9 mouse cellular contexts compared by ENCODE assay signal in the genomic region with DNA sequence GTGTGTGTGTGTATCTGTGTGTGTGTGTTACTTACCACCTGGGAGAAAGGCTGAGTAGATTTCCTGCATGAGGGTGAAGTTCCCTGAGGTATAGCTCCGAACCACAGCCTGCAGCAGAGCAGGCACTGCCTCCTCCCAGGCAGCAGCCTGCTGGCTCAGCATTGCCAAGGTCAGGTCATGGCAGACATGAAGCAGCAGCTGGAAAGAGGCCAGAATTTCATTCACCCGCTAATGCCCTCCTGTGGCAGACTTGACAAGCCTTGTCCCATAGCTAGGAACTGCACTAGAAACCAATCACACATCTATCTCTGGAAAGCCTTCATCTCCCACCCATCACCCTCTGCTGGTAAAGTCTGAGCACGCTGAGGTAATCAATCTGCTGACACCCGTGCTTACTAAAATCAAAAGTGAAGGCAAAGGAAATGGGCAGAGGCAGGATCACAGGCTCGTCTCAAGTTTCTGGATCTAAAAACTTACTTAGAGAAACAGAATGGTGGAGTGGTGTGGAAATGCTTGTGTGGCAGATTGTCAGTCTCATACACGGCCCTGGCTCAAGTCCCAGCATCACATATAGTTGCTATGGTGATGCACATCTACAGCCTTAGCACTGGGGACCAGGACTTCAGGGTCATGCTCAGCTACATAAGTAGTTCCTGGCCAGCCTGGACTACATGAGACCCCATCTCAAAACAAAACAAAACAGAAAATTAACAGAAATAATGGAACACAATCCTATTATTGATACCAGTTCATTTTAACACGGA. TPM values are rescaled to one million over a fixed set of nuclear protein-coding genes. Genes with fewer than 3 reads are reported as not detected.
A peak's percentile ranks its signal among the peaks of the same experiment; 100 is the strongest.
DNase-seq lines count a peak whose midpoint lies in the region; ATAC-seq and TF ChIP-seq lines count a peak whose summit lies in the region.
"Had no signal": no experiment of that assay in that cellular context is flagged by ENCODE, and none has a peak within 500 bp of the region (broad histone marks: within the 10 kb centered on the region; RNA-seq: fewer than 3 reads in every experiment).

No protein-coding gene starts in this region.

- no peaks in the 10 kb centered on the region for H3K27me3 ChIP-seq in hindbrain, postnatal 0 days (ENCODE audit: insufficient read depth, low read length)
- H3K27me3 ChIP-seq in lung, embryonic 14.5 days (ENCODE audit: insufficient read depth, low read length), result no peaks in the 10 kb centered on the region
- H3K27me3 ChIP-seq in stomach, embryonic 16.5 days (ENCODE audit: control insufficient read depth, insufficient read depth, low read length), result no peaks in the 10 kb centered on the region

- no peak overlapping the region for H3K4me2 ChIP-seq in hindbrain, postnatal 0 days (ENCODE audit: low read depth, low read length)
- no peak overlapping the region for H3K4me2 ChIP-seq in lung, embryonic 14.5 days
- H3K4me2 ChIP-seq in stomach, embryonic 16.5 days (ENCODE audit: low read depth, low read length), result no peak overlapping the region

- H3K9ac ChIP-seq in hindbrain, postnatal 0 days (replicated peaks; ENCODE audit: low read length), result no peak overlapping the region
- H3K9ac ChIP-seq in lung, embryonic 14.5 days, result no peak overlapping the region
- no peak overlapping the region for H3K9ac ChIP-seq in stomach, embryonic 16.5 days (ENCODE audit: low read length)

- no peak overlapping the region for H3K4me3 ChIP-seq in left cerebral cortex, adult 2 months
- no peak overlapping the region for H3K4me3 ChIP-seq in hindbrain, postnatal 0 days (ENCODE audit: low read length)
- H3K4me3 ChIP-seq in lung, embryonic 14.5 days (ENCODE audit: low read depth, low read length), result no peak overlapping the region
- H3K4me3 ChIP-seq in stomach, embryonic 16.5 days (replicated peaks; ENCODE audit: low read length), result no peak overlapping the region

- H3K9me3 ChIP-seq in hindbrain, postnatal 0 days (ENCODE audit: low read length), result no peaks in the 10 kb centered on the region
- H3K9me3 ChIP-seq in lung, embryonic 14.5 days (ENCODE audit: low read depth, low read length), result no peaks in the 10 kb centered on the region
- no peaks in the 10 kb centered on the region for H3K9me3 ChIP-seq in stomach, embryonic 16.5 days (replicated peaks; ENCODE audit: control insufficient read depth, low read length)

- peak; percentile 7; the same call in 1 of the 2 replicates for TF ChIP-seq CTCF in left cerebral cortex, adult 2 months (IDR thresholded peaks at IDR 0.05)
- TF ChIP-seq CTCF in hindbrain, postnatal 0 days (IDR thresholded peaks at IDR 0.05; ENCODE audit: low read depth), result peak; percentile 52
- TF ChIP-seq CTCF in lung, embryonic 14.5 days (IDR thresholded peaks at IDR 0.05; ENCODE audit: low read depth), result peak; percentile 27; the same call in 1 of the 2 replicates

- H3K36me3 ChIP-seq in hindbrain, postnatal 0 days (ENCODE audit: insufficient read depth, low read length), result peaks cover 53% of the 10 kb centered on the region
- H3K36me3 ChIP-seq in lung, embryonic 14.5 days (ENCODE audit: insufficient read depth), result peaks cover 90% of the 10 kb centered on the region
- peaks cover 11% of the 10 kb centered on the region; the same call in 1 of the 2 replicates for H3K36me3 ChIP-seq in stomach, embryonic 16.5 days (ENCODE audit: control insufficient read depth, insufficient read depth, low read length)

- peak; percentile 63; the same call in 1 of the 2 replicates for ATAC-seq in hindbrain, postnatal 0 days
- ATAC-seq in lung, embryonic 14.5 days (ENCODE audit: insufficient read depth), result peak; percentile 62; the same call in 1 of the 2 replicates
- ATAC-seq in stomach, embryonic 16.5 days (ENCODE audit: insufficient read depth, low FRiP score), result peak; percentile 21; the same call in 1 of the 2 replicates

- H3K4me1 ChIP-seq in hindbrain, postnatal 0 days (ENCODE audit: insufficient read depth, low read length), result no peaks in the 10 kb centered on the region
- no peaks in the 10 kb centered on the region for H3K4me1 ChIP-seq in lung, embryonic 14.5 days (ENCODE audit: insufficient read depth)
- H3K4me1 ChIP-seq in stomach, embryonic 16.5 days (ENCODE audit: control insufficient read depth, insufficient read depth, low read length), result no peaks in the 10 kb centered on the region

- WGBS in hindbrain, postnatal 0 days, result 43% methylated on average over 7 of the region's 7 CpGs
- 43% methylated on average over 7 of the region's 7 CpGs for WGBS in lung, embryonic 14.5 days
- 64% methylated on average over 7 of the region's 7 CpGs for WGBS in stomach, embryonic 16.5 days

- DNase-seq in left cerebral cortex, adult 2 months (ENCODE audit: extremely low spot score in 1 of 2, low spot score in 2 of 2), result no peak
- DNase-seq in left cerebral cortex, adult 11 months (ENCODE audit: low spot score), result no peak
- DNase-seq in adrenal gland, adult 18-20 months (ENCODE audit: low spot score in 2 of 2), result peak; percentile 52 to 68
- peak; percentile 30 for DNase-seq in fibroblast of lung, adult 2 months (ENCODE audit: low read depth)
- DNase-seq in hindbrain, postnatal 0 days (ENCODE audit: low spot score), result peak; percentile 89
- peak; percentile 72 for DNase-seq in lung, embryonic 14.5 days
- no peak for DNase-seq in T-cell, adult 2 months (ENCODE audit: low spot score)

- H3K27ac ChIP-seq in left cerebral cortex, adult 2 months, result no peak overlapping the region
- H3K27ac ChIP-seq in hindbrain, postnatal 0 days, result no peak overlapping the region
- no peak overlapping the region for H3K27ac ChIP-seq in lung, embryonic 14.5 days (ENCODE audit: low read depth)
- H3K27ac ChIP-seq in stomach, embryonic 16.5 days (ENCODE audit: low read length), result no peak overlapping the region

- intact Hi-C loops in left cerebral cortex, adult 2 months (cut with DNase I), result no loop called here

RNA-seq across cellular contexts. Expression of a gene that starts 22.6 kb away (rescaled TPM):
- 10 to 100 TPM; 50.9 to 52.2 TPM for total RNA-seq in left cerebral cortex, adult 2 months (2021)
- total RNA-seq in adrenal gland, adult 18-20 months (2021), result 10 to 100 TPM; 40.9 to 47.1 TPM
- total RNA-seq in hindbrain, postnatal 0 days (2014; rRNA removed), result 76.4 and 83.7 TPM in 2 replicates
- polyA plus RNA-seq in hindbrain, postnatal 0 days (2015; fragmentation: Nextera tagmentation; extraction: Ambion mirVana), result 82.1 and 83.1 TPM in 2 replicates
- polyA plus RNA-seq in lung, embryonic 14.5 days (2014; fragmentation: Nextera tagmentation; extraction: Ambion mirVana), result 82.3 and 86.8 TPM in 2 replicates
- polyA plus RNA-seq in stomach, embryonic 16.5 days (2015; fragmentation: Nextera tagmentation; extraction: Ambion mirVana), result 71.7 and 74.6 TPM in 2 replicates

RNA-seq across cellular contexts. Expression of a gene that starts 33.6 kb away (rescaled TPM):
- not detected for total RNA-seq in left cerebral cortex, adult 2 months (2021)
- under 1 TPM; 0.19 to 0.27 TPM for total RNA-seq in adrenal gland, adult 18-20 months (2021)
- not detected in 2 replicates for total RNA-seq in hindbrain, postnatal 0 days (2014; rRNA removed)
- polyA plus RNA-seq in hindbrain, postnatal 0 days (2015; fragmentation: Nextera tagmentation; extraction: Ambion mirVana), result not detected in 2 replicates
- polyA plus RNA-seq in lung, embryonic 14.5 days (2014; fragmentation: Nextera tagmentation; extraction: Ambion mirVana), result not detected in 2 replicates
- not detected in 2 replicates for polyA plus RNA-seq in stomach, embryonic 16.5 days (2015; fragmentation: Nextera tagmentation; extraction: Ambion mirVana)
- total RNA-seq: gastrocnemius, postnatal 4 days had no signal

RNA-seq across cellular contexts. Expression of a gene that starts 41.8 kb away (rescaled TPM):
- 10 to 100 TPM; 16.8 to 19.7 TPM for total RNA-seq in left cerebral cortex, adult 2 months (2021)
- total RNA-seq in adrenal gland, adult 18-20 months (2021), result 10 to 100 TPM; 22.2 to 22.9 TPM
- 19.6 and 21.2 TPM in 2 replicates for total RNA-seq in hindbrain, postnatal 0 days (2014; rRNA removed)
- 10.4 and 11.2 TPM in 2 replicates for polyA plus RNA-seq in hindbrain, postnatal 0 days (2015; fragmentation: Nextera tagmentation; extraction: Ambion mirVana)
- 26.9 and 27.6 TPM in 2 replicates for polyA plus RNA-seq in lung, embryonic 14.5 days (2014; fragmentation: Nextera tagmentation; extraction: Ambion mirVana)
- polyA plus RNA-seq in stomach, embryonic 16.5 days (2015; fragmentation: Nextera tagmentation; extraction: Ambion mirVana), result 12.7 and 14.9 TPM in 2 replicates

RNA-seq across cellular contexts. Expression of a gene that starts 44.9 kb away (rescaled TPM):
- total RNA-seq in left cerebral cortex, adult 2 months (2021), result 10 to 100 TPM; 35.7 to 41.5 TPM
- total RNA-seq in adrenal gland, adult 18-20 months (2021), result 10 to 100 TPM; 56.9 to 69.4 TPM
- 24.7 and 37.7 TPM in 2 replicates for total RNA-seq in hindbrain, postnatal 0 days (2014; rRNA removed)
- polyA plus RNA-seq in hindbrain, postnatal 0 days (2015; fragmentation: Nextera tagmentation; extraction: Ambion mirVana), result 98.8 and 98.9 TPM in 2 replicates
- 115 and 128 TPM in 2 replicates for polyA plus RNA-seq in lung, embryonic 14.5 days (2014; fragmentation: Nextera tagmentation; extraction: Ambion mirVana)
- polyA plus RNA-seq in stomach, embryonic 16.5 days (2015; fragmentation: Nextera tagmentation; extraction: Ambion mirVana), result 111 and 118 TPM in 2 replicates

Comparison
In these comparisons a context has a peak if more than half of its experiments do, and no peak if none do; other contexts are left out.
1. DNase-seq: peak in adrenal gland, adult 18-20 months (2 of 2), fibroblast of lung, adult 2 months (single experiment), hindbrain, postnatal 0 days (single experiment) and lung, embryonic 14.5 days (single experiment); none in left cerebral cortex, adult 2 months (0 of 2), left cerebral cortex, adult 11 months (single experiment) and T-cell, adult 2 months (single experiment).
2. Peak in every context shown above with its lines, with median percentiles within 50 percentile points of each other: CTCF ChIP-seq and ATAC-seq.